Mouse (Mus musculus): Measurements from ENCODE around the gene Prpf4b. TPM values are rescaled to one million over a fixed set of nuclear protein-coding genes. Genes with fewer than 3 reads are reported as not detected.
"Not testable (repeated sequence)": the region's sequence is repeated elsewhere in the genome, so short reads cannot be mapped to it uniquely, and the experiment has no call there.

Prpf4b gene
- 0.66 and 7.4 TPM in 2 replicates for polyA plus RNA-seq (2012; ENCODE audit: insufficient read depth, low replicate concordance)

- TF ChIP-seq FLI1 (IDR thresholded peaks at IDR 0.05; ENCODE audit: low read length) (no peak), GATA1 (IDR thresholded peaks at IDR 0.05; ENCODE audit: borderline replicate concordance, low read length) (no peak)
- Histone ChIP-seq H3K4me1 (peaks cover 33% of the 10 kb centered on the region), H3K27me3 (replicated peaks) (no peaks in the 10 kb centered on the region), H3K4me3 (replicated peaks) (peak within 1 kb of the TSS; percentile 97), H3K9me3 (no peaks in the 10 kb centered on the region), H3K36me3 (replicated peaks; ENCODE audit: low read length) (peaks cover 8% of the 10 kb centered on the region)
These were observed at the start of gene Prpf4b for GRCm38 (mm10) chr13:34875166-34875710. Gene Prpf4b, plus strand, starts transcription at chr13:34875302.

- TF ChIP-seq GATA1 (IDR thresholded peaks at IDR 0.05; ENCODE audit: borderline replicate concordance, low read length) (no peak), FLI1 (IDR thresholded peaks at IDR 0.05; ENCODE audit: low read length) (no peak)
- Histone ChIP-seq H3K4me3 (replicated peaks) (no peak overlapping the region), H3K4me1 (no peaks in the 10 kb centered on the region), H3K27me3 (replicated peaks) (peaks cover 3% of the 10 kb centered on the region), H3K9me3 (peaks cover 13% of the 10 kb centered on the region), H3K36me3 (replicated peaks; ENCODE audit: low read length) (no peaks in the 10 kb centered on the region)
These were observed 48.1 kb upstream of the Prpf4b start for GRCm38 (mm10) chr13:34826760-34827690.

GRCm38 (mm10) chr13:34827988-34828882, 46.9 kb upstream of the Prpf4b start:
- Histone ChIP-seq H3K4me1 (no peaks in the 10 kb centered on the region), H3K4me3 (replicated peaks) (no peak overlapping the region), H3K36me3 (replicated peaks; ENCODE audit: low read length) (no peaks in the 10 kb centered on the region), H3K9me3 (peaks cover 13% of the 10 kb centered on the region), H3K27me3 (replicated peaks) (peaks cover 3% of the 10 kb centered on the region)
- TF ChIP-seq GATA1 (IDR thresholded peaks at IDR 0.05; ENCODE audit: borderline replicate concordance, low read length) (no peak), FLI1 (IDR thresholded peaks at IDR 0.05; ENCODE audit: low read length) (no peak)

GRCm38 (mm10) chr13:34842851-34843250, 32.3 kb upstream of the Prpf4b start:
- no peaks in the 10 kb centered on the region for H3K36me3 ChIP-seq (replicated peaks; ENCODE audit: low read length)
- H3K9me3 ChIP-seq: peaks cover 13% of the 10 kb centered on the region
- no peak for TF ChIP-seq GATA1 (IDR thresholded peaks at IDR 0.05; ENCODE audit: borderline replicate concordance, low read length)
- no peak for TF ChIP-seq FLI1 (IDR thresholded peaks at IDR 0.05; ENCODE audit: low read length)
- no peak overlapping the region for H3K4me3 ChIP-seq (replicated peaks)
- peaks cover 2% of the 10 kb centered on the region for H3K27me3 ChIP-seq (replicated peaks)
- no peaks in the 10 kb centered on the region for H3K4me1 ChIP-seq

- H3K27me3 ChIP-seq (replicated peaks): peaks cover 2% of the 10 kb centered on the region
- no peak overlapping the region for H3K4me3 ChIP-seq (replicated peaks)
- H3K9me3 ChIP-seq: peaks cover 47% of the 10 kb centered on the region
- H3K4me1 ChIP-seq: no peaks in the 10 kb centered on the region
- H3K36me3 ChIP-seq (replicated peaks; ENCODE audit: low read length): no peaks in the 10 kb centered on the region
- TF ChIP-seq FLI1 (IDR thresholded peaks at IDR 0.05; ENCODE audit: low read length) (no peak), GATA1 (IDR thresholded peaks at IDR 0.05; ENCODE audit: borderline replicate concordance, low read length) (no peak)
These were observed 24.3 kb upstream of the Prpf4b start for GRCm38 (mm10) chr13:34850759-34851158.

GRCm38 (mm10) chr13:34851191-34851784, 23.8 kb upstream of the Prpf4b start:
- peaks cover 48% of the 10 kb centered on the region for H3K9me3 ChIP-seq
- H3K4me1 ChIP-seq: no peaks in the 10 kb centered on the region
- H3K4me3 ChIP-seq (replicated peaks): no peak overlapping the region
- no peaks in the 10 kb centered on the region for H3K36me3 ChIP-seq (replicated peaks; ENCODE audit: low read length)
- H3K27me3 ChIP-seq (replicated peaks): peaks cover 2% of the 10 kb centered on the region
- TF ChIP-seq GATA1 (IDR thresholded peaks at IDR 0.05; ENCODE audit: borderline replicate concordance, low read length) (no peak), FLI1 (IDR thresholded peaks at IDR 0.05; ENCODE audit: low read length) (no peak)

GRCm38 (mm10) chr13:34857526-34857925, 17.6 kb upstream of the Prpf4b start:
- Histone ChIP-seq H3K9me3 (peaks cover 36% of the 10 kb centered on the region), H3K4me1 (no peaks in the 10 kb centered on the region), H3K27me3 (replicated peaks) (peaks cover 2% of the 10 kb centered on the region), H3K4me3 (replicated peaks) (no peak overlapping the region), H3K36me3 (replicated peaks; ENCODE audit: low read length) (no peaks in the 10 kb centered on the region)
- TF ChIP-seq FLI1 (IDR thresholded peaks at IDR 0.05; ENCODE audit: low read length): no peak
- no peak for TF ChIP-seq GATA1 (IDR thresholded peaks at IDR 0.05; ENCODE audit: borderline replicate concordance, low read length)

- Histone ChIP-seq H3K4me3 (replicated peaks) (no peak overlapping the region), H3K36me3 (replicated peaks; ENCODE audit: low read length) (no peaks in the 10 kb centered on the region), H3K4me1 (no peaks in the 10 kb centered on the region), H3K9me3 (peaks cover 17% of the 10 kb centered on the region), H3K27me3 (replicated peaks) (peaks cover 2% of the 10 kb centered on the region)
- TF ChIP-seq FLI1 (IDR thresholded peaks at IDR 0.05; ENCODE audit: low read length) (no peak), GATA1 (IDR thresholded peaks at IDR 0.05; ENCODE audit: borderline replicate concordance, low read length) (no peak)
These were observed 15.7 kb upstream of the Prpf4b start for GRCm38 (mm10) chr13:34859406-34859805.

GRCm38 (mm10) chr13:34861166-34861565, 13.9 kb upstream of the Prpf4b start:
- not testable (repeated sequence) for H3K9me3 ChIP-seq; H3K27me3 ChIP-seq (replicated peaks); H3K36me3 ChIP-seq (replicated peaks; ENCODE audit: low read length); H3K4me3 ChIP-seq (replicated peaks); H3K4me1 ChIP-seq

Data from megakaryocyte, embryonic 14.5 days (primary cell).